Mouse (Mus musculus) kidney, embryonic 15.5 days (tissue): ENCODE measurements around the gene Manbal. TPM values are rescaled to one million over a fixed set of nuclear protein-coding genes. Genes with fewer than 3 reads are reported as not detected.
A peak's percentile ranks its signal among the peaks of the same experiment; 100 is the strongest.

Source experiments
- ATAC-seq: fragments of 200-750 bp; cut with Nextera tagmentation; replicated peaks from 2 replicates; pipeline ENCODE4 v1.8.0; 2017; ENCODE audit warnings: moderate TSS enrichment; ENCODE audit not compliant: low FRiP score
- H3K27ac ChIP-seq: fragments of 300-500 bp; sonication (generic); 2 replicates; pipeline ENCODE4 v1.5.1; 2015; ENCODE audit warnings: mild to moderate bottlenecking, inconsistent platforms
- H3K27me3 ChIP-seq: fragments of 300-500 bp; sonication (generic); 2 replicates; pipeline ENCODE4 v1.6.1; 2015; ENCODE audit warnings: inconsistent platforms
- H3K36me3 ChIP-seq: fragments of 300-500 bp; sonication (generic); 2 replicates; pipeline ENCODE4 v1.6.1; 2015; ENCODE audit warnings: inconsistent platforms
- H3K4me1 ChIP-seq: fragments of 300-500 bp; sonication (generic); 2 replicates; pipeline ENCODE4 v1.6.1; 2015; ENCODE audit warnings: inconsistent platforms
- H3K4me2 ChIP-seq: fragments of 300-500 bp; sonication (generic); 2 replicates; pipeline ENCODE4 v1.6.1; 2015; ENCODE audit warnings: moderate library complexity, mild to moderate bottlenecking, inconsistent platforms
- H3K4me3 ChIP-seq: fragments of 300-500 bp; sonication (generic); replicated peaks from 2 replicates; pipeline ENCODE4 v1.5.1; 2015; ENCODE audit warnings: mild to moderate bottlenecking, inconsistent platforms
- H3K9ac ChIP-seq: fragments of 300-500 bp; sonication (generic); 2 replicates; pipeline ENCODE4 v1.6.1; 2015; ENCODE audit warnings: mild to moderate bottlenecking, inconsistent platforms
- H3K9me3 ChIP-seq: fragments of 300-500 bp; sonication (generic); replicated peaks from 2 replicates; pipeline ENCODE4 v1.6.1; 2016; ENCODE audit warnings: inconsistent platforms
- WGBS: fragments of 180-500 bp; shearing (Covaris S2); methylation state at CpG from one replicate; pipeline ENCODE4 v1.1.7; 2015; ENCODE audit warnings: mixed read lengths; 5-methylcytosine and 5-hydroxymethylcytosine counted together
- polyA plus RNA-seq: library from polyadenylated mRNA; unstranded; fragments of >200 nt; fragmentation: Nextera tagmentation; extraction: Ambion mirVana; gene quantifications from 2 replicates; pipeline ENCODE4 v1.2.1, GENCODE M21; 2015

Gene Manbal
- polyA plus RNA-seq, 1 experiment from 2014 or later = 81.2 TPM

DNA sequence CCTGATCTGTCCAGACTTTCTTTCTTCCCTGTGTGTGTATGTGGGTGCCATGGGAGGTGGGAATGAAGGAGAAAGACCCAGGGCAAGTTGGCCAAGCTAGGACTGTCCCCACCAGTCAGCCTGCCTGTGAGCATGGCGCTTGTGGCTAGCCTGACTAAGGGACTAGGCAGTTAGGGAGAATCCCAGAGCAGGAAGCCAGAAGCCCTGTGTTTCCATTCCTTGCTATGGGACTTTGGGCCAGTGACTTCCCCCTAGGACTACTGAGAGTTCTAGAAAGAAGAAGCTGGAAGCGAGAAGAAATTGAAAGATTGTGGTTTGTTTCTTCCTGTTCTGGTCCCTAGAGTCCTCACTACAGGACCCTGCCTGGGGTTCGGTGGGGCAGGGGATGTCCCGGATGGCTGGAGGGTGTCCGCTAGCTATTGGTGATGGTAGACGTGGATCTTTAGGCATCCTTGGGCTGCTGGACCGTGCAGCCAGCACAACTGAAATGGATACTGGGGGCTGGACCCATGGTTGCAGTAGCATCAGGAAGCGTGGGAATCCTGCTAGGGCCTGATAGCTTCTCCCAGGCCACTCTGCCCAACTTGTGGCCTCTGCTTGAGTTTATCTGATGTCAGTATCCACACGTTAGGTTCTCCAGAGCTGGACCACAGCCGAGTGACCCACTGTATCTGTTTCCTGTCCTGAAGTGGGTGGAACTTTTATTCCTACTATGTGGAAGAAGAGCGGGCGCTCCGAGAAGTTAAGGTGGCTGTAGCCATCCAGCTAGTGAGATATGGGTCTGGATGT lies 61.2 kb downstream of the Manbal start:
- no peak overlapping the region for H3K4me3 ChIP-seq
- no peak overlapping the region for H3K9ac ChIP-seq
- H3K9me3 ChIP-seq = no peaks in the 10 kb centered on the region
- H3K36me3 ChIP-seq = peaks cover 18% of the 10 kb centered on the region
- H3K4me2 ChIP-seq = no peak overlapping the region
- no peaks in the 10 kb centered on the region for H3K27me3 ChIP-seq
- no peak overlapping the region for H3K27ac ChIP-seq
- WGBS = 79% methylated on average over 13 of the region's 13 CpGs
- H3K4me1 ChIP-seq = peaks cover 85% of the 10 kb centered on the region
- no peak for ATAC-seq

DNA sequence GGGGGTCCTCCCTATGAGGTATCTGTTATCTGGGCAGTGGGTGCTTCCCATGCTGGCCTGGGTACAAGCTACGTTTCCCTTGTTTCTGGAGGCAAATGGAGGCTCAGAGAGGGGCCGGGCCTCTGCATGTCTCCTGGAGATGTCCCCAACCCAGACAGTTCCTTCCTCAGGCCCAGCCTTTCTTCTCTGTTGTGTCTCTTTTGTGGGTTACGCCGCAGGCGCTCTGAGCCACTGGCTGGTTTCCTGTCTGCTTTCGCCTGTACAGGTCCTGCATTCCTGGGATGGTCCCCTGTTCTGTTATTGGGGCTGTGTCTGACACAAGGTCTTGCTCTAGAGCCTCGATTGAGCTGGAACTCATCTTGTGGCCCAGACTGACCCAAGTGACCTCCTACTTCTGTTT lies 62.3 kb downstream of the Manbal start:
- no peak for ATAC-seq
- Histone ChIP-seq H3K27me3 (no peaks in the 10 kb centered on the region), H3K4me2 (no peak overlapping the region), H3K9me3 (no peaks in the 10 kb centered on the region), H3K4me3 (no peak overlapping the region), H3K36me3 (peaks cover 18% of the 10 kb centered on the region), H3K27ac (no peak overlapping the region), H3K9ac (no peak overlapping the region), H3K4me1 (peaks cover 94% of the 10 kb centered on the region)
- WGBS = 75% methylated on average over 7 of the region's 7 CpGs

DNA sequence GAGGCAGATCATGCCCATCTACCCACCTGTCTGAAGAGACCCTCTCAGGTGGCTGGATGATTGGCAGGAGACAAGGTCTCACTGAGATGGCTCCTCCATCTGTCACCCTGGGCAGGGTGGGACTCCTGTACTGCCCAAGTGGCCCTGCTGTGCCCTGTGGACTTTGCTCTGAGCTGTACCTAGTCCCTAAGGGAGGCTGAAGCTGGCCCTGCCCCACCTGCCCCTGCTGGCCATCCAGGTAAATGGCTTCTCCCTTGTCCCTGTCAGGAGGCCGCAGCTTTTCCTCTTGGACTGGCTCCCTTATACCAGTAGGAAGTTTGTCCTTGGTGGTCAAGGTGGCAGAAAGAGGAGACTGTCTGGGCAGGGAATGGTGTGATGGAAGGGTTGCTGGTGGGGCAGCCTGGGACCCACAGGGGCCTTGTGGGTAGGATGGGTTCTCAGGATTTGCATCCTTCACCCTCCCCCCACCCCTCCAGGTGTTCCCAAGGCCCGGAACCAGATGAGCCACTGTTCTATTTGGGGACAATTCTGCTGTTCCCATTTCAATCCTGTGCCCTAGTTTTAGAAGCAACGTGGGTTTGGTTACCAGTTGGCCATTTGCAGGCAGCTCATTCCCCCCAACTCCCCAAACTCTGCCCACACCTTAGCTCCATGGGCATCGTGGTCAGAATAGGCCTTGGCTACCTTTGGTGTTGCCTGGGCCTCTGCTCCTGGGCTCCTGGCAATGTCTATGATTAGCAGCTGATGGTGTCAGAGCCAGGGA lies 63.5 kb downstream of the Manbal start:
- H3K4me2 ChIP-seq = no peak overlapping the region
- no peak overlapping the region for H3K4me3 ChIP-seq
- H3K9ac ChIP-seq = no peak overlapping the region
- H3K9me3 ChIP-seq = no peaks in the 10 kb centered on the region
- H3K27me3 ChIP-seq = no peaks in the 10 kb centered on the region
- no peak overlapping the region for H3K27ac ChIP-seq
- ATAC-seq = no peak
- H3K36me3 ChIP-seq = peaks cover 22% of the 10 kb centered on the region
- 83% methylated on average over 4 of the region's 4 CpGs for WGBS
- H3K4me1 ChIP-seq = peaks cover 94% of the 10 kb centered on the region

DNA sequence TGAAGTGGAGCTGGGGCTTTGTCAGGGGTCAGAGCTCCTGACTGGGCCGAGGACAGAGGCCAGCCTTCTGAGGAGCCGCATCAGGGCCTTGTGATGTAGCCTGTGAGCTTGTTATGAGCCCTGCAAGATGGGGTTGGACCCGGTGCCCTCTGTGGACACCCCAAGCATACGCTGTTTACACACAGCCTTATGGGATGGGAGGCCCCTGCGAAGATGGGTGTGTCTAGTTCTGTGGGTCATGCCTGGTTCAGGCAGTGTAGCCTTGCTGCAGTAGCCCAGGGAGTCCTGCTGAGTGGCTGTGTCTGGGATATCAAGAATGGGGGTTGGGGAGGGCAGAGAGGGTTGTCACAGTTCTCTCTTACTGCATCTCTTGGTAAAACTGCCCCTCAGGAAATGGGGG lies 64.5 kb downstream of the Manbal start:
- WGBS = 80% methylated on average over 5 of the region's 5 CpGs
- no peaks in the 10 kb centered on the region for H3K27me3 ChIP-seq
- no peak overlapping the region for H3K9ac ChIP-seq
- H3K36me3 ChIP-seq = peaks cover 26% of the 10 kb centered on the region
- H3K4me1 ChIP-seq = peaks cover 91% of the 10 kb centered on the region
- H3K4me3 ChIP-seq = no peak overlapping the region
- H3K9me3 ChIP-seq = no peaks in the 10 kb centered on the region
- no peak overlapping the region for H3K4me2 ChIP-seq
- ATAC-seq = no peak
- peak overlapping the region; percentile 20; the same call in 1 of the 2 replicates for H3K27ac ChIP-seq

DNA sequence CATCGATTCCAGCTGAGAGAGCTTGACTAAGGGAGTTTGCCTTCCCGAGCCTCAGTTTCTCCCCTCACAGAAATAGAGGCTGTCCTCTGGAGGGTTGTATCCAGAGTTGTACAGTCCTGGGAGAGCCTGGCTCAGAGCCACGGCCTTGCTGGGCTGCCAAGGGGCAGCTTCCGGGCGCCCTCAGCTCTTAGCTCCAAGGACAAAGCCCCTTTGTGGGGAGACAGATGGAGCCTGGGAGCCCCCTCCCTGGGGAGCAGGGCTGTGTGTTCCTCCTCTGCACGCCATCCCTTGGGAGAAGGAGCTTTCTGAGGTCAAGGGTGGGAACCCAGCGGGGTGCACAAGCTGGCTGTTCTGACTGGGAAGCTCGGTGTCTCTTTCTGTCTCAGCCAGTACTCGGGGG lies 65.1 kb downstream of the Manbal start:
- Histone ChIP-seq H3K4me3 (no peak overlapping the region), H3K4me2 (no peak overlapping the region), H3K4me1 (peaks cover 86% of the 10 kb centered on the region), H3K9ac (no peak overlapping the region), H3K36me3 (peaks cover 26% of the 10 kb centered on the region), H3K9me3 (no peaks in the 10 kb centered on the region), H3K27me3 (no peaks in the 10 kb centered on the region), H3K27ac (peak overlapping the region; percentile 83)
- no peak for ATAC-seq
- WGBS = 74% methylated on average over 9 of the region's 9 CpGs

DNA sequence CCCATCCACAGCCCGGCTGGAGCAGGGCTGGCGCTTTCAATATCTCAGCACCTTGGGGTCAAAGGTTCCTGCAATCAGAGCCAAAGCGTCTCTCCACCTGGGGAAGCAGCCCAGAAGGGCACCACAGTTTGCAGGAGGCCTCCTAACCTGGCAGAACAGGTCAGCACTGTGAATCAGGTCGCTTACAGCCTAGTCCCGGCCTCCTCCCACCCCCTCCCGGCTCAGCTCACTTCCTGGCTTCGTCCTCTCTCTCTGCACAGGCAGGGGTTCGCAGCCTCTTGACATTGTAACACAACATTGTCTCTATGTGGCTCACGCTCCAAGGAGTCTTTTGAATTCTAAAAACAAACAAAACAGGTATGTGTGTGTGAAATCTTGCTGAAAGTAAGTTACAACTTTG lies 66.6 kb downstream of the Manbal start:
- Histone ChIP-seq H3K27me3 (no peaks in the 10 kb centered on the region), H3K4me1 (peaks cover 74% of the 10 kb centered on the region), H3K9ac (no peak overlapping the region), H3K4me2 (no peak overlapping the region; the same call in 1 of the 2 replicates), H3K27ac (peak overlapping the region; percentile 83), H3K4me3 (no peak overlapping the region), H3K9me3 (no peaks in the 10 kb centered on the region), H3K36me3 (peaks cover 21% of the 10 kb centered on the region)
- 32% methylated on average over 9 of the region's 9 CpGs for WGBS
- no peak for ATAC-seq

DNA sequence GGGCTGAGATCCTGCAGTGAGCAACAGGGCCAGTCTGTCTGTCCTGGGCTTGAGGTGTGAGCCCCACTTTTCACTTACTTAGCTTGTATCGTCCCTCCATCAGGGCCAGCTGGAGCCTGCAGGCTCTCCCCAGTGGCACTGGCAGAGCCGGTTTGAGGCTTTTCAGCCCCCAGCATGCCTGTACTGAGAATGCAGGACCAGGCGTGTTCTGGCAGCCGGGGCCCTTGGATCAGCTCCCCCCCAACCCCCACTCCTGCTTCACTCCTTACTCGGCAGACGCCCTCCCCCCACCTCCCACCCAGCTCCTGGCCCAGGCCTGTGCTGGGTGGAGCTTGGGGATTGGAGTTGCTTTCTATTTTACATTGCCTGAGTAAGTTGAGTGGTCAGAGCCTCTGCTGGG lies 67.1 kb downstream of the Manbal start:
- no peak overlapping the region; the same call in 1 of the 2 replicates for H3K4me2 ChIP-seq
- no peaks in the 10 kb centered on the region for H3K27me3 ChIP-seq
- ATAC-seq = peak; percentile 45
- peak overlapping the region; percentile 83 for H3K27ac ChIP-seq
- H3K9me3 ChIP-seq = no peaks in the 10 kb centered on the region
- H3K9ac ChIP-seq = no peak overlapping the region
- WGBS = 30% methylated on average over 6 of the region's 6 CpGs
- peaks cover 70% of the 10 kb centered on the region for H3K4me1 ChIP-seq
- peaks cover 26% of the 10 kb centered on the region for H3K36me3 ChIP-seq
- H3K4me3 ChIP-seq = no peak overlapping the region

DNA sequence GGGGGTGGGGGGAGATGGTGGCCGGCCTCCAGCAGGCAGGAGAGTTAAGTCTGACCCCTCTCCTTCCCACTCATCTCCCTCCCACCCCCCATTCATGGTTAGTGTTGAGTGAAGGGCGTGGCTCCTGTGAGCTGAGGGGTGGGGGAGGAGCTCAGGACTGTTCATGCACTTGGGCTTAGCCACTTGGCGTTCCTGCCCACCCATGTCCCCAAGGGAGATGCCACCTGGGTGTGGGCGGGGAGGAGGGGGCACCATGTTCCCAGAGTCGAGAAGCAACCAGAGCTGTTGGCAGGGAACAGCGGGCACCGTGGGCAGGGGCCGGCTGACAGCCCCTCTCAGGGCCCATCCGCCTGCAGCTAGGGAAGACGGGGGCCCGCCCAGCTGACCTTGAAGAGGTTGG lies 69.1 kb downstream of the Manbal start:
- peaks cover 41% of the 10 kb centered on the region for H3K36me3 ChIP-seq
- no peak overlapping the region for H3K4me3 ChIP-seq
- WGBS = 73% methylated on average over 11 of the region's 11 CpGs
- no peaks in the 10 kb centered on the region for H3K27me3 ChIP-seq
- H3K4me1 ChIP-seq = peaks cover 50% of the 10 kb centered on the region
- H3K9me3 ChIP-seq = peaks cover 5% of the 10 kb centered on the region; the same call in 1 of the 2 replicates
- H3K27ac ChIP-seq = no peak overlapping the region
- H3K4me2 ChIP-seq = no peak overlapping the region
- H3K9ac ChIP-seq = no peak overlapping the region
- no peak for ATAC-seq

DNA sequence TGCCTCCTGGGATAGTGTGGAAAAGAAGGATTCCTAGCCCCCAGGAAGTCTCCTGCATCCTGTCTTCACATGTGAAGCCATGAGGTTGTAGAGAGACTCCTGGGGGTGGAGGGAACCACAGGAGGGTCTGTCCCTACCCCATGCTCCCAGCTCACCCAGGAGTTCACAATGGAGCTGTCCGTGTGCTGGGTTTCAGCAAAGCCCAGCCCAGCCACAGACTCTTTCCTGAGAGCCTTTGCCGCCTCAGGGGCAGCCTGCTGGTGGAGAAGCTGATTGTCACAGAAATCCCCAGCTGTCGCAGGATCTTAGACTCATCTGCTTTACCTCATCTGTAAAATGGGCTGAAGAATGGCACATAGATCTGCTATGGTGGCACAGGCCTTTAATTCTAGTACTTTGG lies 69.7 kb downstream of the Manbal start:
- no peak overlapping the region for H3K9ac ChIP-seq
- no peaks in the 10 kb centered on the region for H3K27me3 ChIP-seq
- 88% methylated on average over 3 of the region's 3 CpGs for WGBS
- H3K36me3 ChIP-seq = peaks cover 43% of the 10 kb centered on the region
- no peak overlapping the region for H3K4me2 ChIP-seq
- H3K4me1 ChIP-seq = peaks cover 44% of the 10 kb centered on the region
- H3K9me3 ChIP-seq = peaks cover 6% of the 10 kb centered on the region; the same call in 1 of the 2 replicates
- no peak for ATAC-seq
- no peak overlapping the region for H3K4me3 ChIP-seq
- no peak overlapping the region for H3K27ac ChIP-seq

DNA sequence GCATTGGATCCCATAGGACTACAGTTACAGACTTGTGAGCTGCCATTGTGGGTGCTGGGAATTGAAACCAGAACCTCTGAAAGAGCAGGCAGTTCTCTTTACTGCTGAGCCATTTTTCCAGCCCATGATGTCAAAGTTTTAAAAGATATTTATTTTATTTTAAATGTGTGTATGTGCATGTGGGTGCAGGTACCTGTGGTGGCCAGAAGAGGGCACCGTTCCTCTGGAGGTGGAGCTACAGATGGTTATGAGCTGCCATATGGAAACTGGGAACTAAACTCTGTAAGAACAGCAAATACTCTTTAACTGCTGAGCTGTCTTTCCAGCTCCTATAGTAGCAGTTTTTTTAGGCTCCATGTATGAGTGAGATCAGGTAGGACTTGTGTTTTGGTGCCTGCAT lies 74.0 kb downstream of the Manbal start:
- no peak overlapping the region for H3K4me3 ChIP-seq
- peaks cover 43% of the 10 kb centered on the region for H3K36me3 ChIP-seq
- ATAC-seq = no peak
- 91% methylated on average over 1 of the region's 1 CpGs for WGBS
- peaks cover 6% of the 10 kb centered on the region; the same call in 1 of the 2 replicates for H3K9me3 ChIP-seq
- H3K4me1 ChIP-seq = peaks cover 8% of the 10 kb centered on the region; the same call in 1 of the 2 replicates
- no peaks in the 10 kb centered on the region for H3K27me3 ChIP-seq
- no peak overlapping the region for H3K9ac ChIP-seq
- no peak overlapping the region for H3K4me2 ChIP-seq
- H3K27ac ChIP-seq = no peak overlapping the region
